Mouse (Mus musculus) gastrocnemius, adult 2 months (tissue): ENCODE measurements around the gene Tiparp. TPM values are rescaled to one million over a fixed set of nuclear protein-coding genes. Genes with fewer than 3 reads are reported as not detected.

Source experiments
- DNase-seq: peaks from one replicate; pipeline ENCODE4 v3.0.0; 2022
- H3K27ac ChIP-seq: fragments of 200-600 bp; 2 replicates; pipeline ENCODE4 v1.8.1; 2022; ENCODE audit warnings: mild to moderate bottlenecking
- H3K4me3 ChIP-seq: fragments of 200-600 bp; 2 replicates; pipeline ENCODE4 v1.8.1; 2022; ENCODE audit warnings: mild to moderate bottlenecking, moderate library complexity
- CTCF ChIP-seq: fragments of 200-600 bp; IDR thresholded peaks from 2 replicates; pipeline ENCODE4 v1.8.1; 2022; ENCODE audit warnings: antibody characterized with exemption, mild to moderate bottlenecking, moderate library complexity
- intact Hi-C: fragments of 180-260 bp; cut with DNase I; formaldehyde crosslinking; loops from one replicate; pipeline ENCODE4 v1.15.1; 2025
- long read RNA-seq, 2 experiments: library from polyadenylated mRNA; stranded (forward); transcript quantifications; one replicate each; pipeline ENCODE4 v2.0.0; 2021
- total RNA-seq, 2 experiments: library from RNA; stranded (reverse); gene quantifications; 2 replicates each; pipeline ENCODE4 v1.2.3; 2021

Gene Tiparp
- total RNA-seq, result 10 to 100 TPM; 10.1 to 24.8 TPM
- long read RNA-seq, experiment 1, full-length matches to known transcripts, result 19 of 25 reads
- long read RNA-seq, experiment 1, partial matches to known transcripts, result 5 of 25 reads
- long read RNA-seq, experiment 1, other reads (novel, unspliced or antisense), result 1 of 25 reads
- long read RNA-seq, experiment 2, full-length matches to known transcripts, result 11 of 15 reads
- long read RNA-seq, experiment 2, partial matches to known transcripts, result 3 of 15 reads
- long read RNA-seq, experiment 2, other reads (novel, unspliced or antisense), result 1 of 15 reads

DNA sequence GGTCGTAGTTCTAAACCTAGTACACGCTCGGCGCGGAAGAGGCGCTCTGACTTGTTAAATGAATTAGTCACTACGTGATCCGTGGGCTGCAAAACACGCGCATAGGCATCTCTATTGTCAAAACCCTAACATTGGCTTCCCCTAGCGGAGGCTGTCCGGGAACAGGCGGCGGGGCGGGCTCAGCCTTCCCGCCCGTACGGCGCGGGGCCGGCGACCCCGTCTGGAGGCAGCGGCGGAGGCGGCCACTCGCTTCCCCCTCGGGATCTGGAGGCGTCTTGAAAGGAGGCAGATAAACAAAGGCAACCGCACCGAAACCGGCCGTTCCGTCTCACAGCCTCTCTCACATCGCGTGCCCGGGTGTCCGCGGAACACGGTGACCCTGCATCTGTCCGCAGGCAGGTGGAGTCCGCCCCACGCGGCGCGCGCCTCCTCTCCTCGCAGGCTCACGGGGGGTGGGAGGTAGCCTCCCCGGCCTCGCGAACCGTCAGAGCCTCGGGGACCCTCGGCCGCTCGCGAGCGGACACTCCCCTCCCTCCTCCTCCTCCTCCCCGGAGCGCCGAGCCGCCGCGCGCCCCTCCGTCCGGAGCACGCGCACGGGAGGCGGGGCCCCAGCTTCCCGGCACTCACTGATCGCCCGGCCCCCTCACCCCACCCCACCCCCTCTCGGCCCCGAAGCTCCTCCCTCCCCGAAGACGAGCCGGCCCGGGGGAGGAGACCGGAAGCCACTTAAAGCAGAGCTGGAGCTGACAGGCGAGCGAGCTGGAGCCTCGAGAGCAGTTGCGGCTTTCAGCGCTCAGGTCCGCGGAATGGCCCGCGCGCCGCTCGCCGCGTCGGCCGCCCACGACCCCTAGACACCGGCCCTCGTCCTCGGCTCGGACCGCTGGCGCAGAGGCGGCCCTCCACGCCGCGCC, at the start of gene Tiparp:
Gene Tiparp, plus strand, starts transcription at position 720 of the 911 bp plus-strand sequence.
- peak; percentile 96 for DNase-seq
- TF ChIP-seq CTCF, result peak; percentile 60
- intact Hi-C loops, result loop anchor here (2.0 to 5.0 kb wide), 6 partner anchors 55 to 401 kb away; no protein-coding TSS in a partner anchor
- Histone ChIP-seq H3K27ac (peak within 1 kb of the TSS; percentile 99), H3K4me3 (peak within 1 kb of the TSS; percentile 95)

DNA sequence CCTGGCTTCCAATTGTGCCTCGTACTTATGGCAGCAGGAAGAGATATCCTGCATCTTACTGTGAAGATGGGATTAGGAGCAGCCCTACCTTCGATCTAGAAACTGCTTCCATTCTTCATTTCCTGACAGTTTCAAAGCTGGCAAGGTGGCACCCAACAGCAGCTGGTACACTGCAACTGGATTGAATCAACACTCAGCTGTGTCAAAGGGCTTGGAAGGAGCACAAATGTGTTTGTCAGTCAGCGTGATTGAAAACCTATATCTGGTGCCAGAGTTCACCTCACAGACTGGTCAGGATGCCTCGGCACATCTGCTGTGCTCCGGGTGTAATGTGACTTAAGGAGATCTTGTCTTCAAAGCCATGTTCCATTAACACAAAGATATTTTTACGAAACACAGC, 47.5 kb upstream of the Tiparp start:
- no peak for DNase-seq
- no peak for TF ChIP-seq CTCF
- intact Hi-C loops, result no loop called here

DNA sequence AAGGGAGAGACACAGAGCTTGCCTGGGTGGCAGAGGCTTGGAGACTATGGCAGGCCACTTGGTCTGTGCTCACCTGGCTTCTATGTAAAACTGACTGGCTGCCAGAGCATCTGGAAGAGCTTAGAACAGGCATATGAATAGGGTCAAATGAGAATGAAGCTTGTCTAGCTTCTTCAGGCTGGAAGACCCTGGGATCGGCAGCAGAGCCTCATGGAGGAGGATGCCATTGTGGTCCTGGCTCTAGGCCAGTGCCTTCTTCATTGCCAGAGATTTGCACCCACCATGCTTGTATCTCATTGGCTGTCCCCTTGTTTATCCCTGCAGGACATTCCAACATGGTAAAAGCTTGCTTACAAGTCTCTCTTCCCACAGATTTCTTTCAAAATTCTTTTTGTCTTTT, 45.9 kb upstream of the Tiparp start:
- TF ChIP-seq CTCF, result no peak

More for the DNA sequence above, 47.5 kb upstream of the Tiparp start:
- Histone ChIP-seq H3K4me3 (no peak overlapping the region), H3K27ac (no peak overlapping the region)

DNA sequence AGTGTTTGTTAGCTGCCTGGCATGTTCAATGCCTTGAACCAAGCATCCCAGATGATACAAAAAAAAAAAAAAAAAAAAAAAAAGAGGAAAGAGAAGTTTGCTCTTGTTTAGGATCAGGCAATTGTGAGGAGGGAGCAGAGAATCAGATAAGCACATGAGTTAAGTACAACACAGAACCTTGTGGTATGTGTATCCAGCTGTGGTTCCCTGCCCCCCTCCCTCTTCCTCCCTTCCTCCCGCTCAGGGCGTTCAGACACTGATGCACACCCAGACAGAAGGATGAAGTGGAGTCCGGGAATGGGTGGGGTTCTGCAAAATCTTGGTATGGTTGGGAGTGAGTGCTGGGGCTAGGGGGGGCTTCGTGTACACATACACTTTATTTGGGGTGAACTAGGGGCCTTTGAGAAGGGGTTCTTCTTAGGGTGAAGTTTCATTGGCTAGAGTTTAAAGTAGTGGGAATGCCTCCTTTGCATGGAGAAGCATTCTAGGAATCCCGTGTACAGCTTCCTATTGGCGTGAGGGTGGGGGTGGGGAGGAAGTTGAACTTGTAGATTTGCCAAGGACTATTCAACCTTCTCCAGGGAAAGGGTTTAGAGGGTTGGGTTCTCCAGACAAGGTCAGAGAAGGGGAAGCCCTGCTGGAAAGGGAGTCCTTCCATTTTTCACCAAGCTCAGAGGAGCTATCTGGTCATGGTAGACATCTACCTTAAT, 45.4 kb upstream of the Tiparp start:
- intact Hi-C loops, result no loop called here
- DNase-seq, result no peak
- Histone ChIP-seq H3K27ac (no peak overlapping the region), H3K4me3 (no peak overlapping the region)
- TF ChIP-seq CTCF, result no peak

More for the DNA sequence above, 45.9 kb upstream of the Tiparp start:
- intact Hi-C loops, result no loop called here
- DNase-seq, result no peak
- Histone ChIP-seq H3K27ac (no peak overlapping the region), H3K4me3 (no peak overlapping the region)

DNA sequence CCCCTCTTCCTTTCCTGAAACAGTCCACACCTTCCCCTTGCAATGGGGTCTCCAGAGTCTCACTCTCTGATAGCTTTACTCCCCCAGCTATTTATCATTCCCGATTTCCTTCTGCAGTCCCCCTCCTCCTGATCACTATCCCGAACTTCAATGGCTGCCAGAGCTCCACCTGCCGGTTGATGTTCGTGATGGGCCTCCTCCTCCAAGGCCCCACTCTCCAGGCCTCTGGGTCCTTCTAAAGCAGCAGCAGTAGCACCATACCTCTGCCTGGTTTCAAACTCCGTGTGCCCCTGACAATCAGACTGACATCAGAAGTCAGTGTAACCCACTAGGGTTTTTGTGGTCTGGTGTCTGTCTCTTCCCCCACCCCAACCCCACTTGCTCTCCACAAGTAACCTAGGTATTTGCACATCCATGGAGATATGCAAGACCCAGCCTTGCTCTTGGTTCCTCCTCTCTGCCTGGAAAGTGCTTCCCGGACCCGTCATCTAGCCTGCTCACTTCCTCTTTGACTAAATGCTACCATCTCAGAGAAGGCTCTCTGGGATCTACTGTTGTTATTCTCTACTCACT, 44.0 kb upstream of the Tiparp start:
- intact Hi-C loops, result no loop called here

DNA sequence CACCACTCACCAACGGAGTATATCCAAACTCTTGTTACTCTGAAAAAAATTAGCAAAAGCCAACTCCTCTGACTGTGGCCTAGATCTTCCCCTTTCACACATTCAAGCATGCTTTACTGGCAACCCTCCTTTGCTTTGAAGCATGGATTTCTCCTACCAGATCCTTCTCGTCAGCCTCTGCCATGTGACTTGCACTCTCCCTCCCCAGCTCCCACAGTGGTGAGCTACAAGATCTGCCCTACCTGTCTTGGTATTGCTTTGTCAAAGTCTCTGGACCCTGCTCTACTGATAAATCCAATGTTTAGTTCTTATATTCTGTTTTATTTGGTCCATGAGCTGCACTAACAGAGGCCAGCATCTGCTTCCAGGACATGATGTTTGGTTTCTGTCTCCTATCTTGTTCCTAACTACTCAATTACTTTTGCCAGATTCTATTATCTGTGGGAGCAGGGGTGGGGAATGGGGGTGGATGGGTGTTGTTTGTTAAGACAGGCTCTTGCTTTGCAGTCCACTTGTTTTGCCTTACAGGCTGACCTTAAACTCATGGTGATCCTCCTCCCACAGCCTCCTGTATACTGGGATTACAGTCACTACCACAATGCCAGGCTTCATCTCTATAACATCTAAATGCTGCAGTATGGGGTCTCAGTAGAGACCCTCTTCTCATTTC, 40.7 kb upstream of the Tiparp start:
- Histone ChIP-seq H3K4me3 (no peak overlapping the region), H3K27ac (no peak overlapping the region)
- intact Hi-C loops, result no loop called here
- no peak for TF ChIP-seq CTCF
- DNase-seq, result no peak

More for the DNA sequence above, 44.0 kb upstream of the Tiparp start:
- TF ChIP-seq CTCF, result no peak
- H3K4me3 ChIP-seq, result no peak overlapping the region
- no peak for DNase-seq
- no peak overlapping the region for H3K27ac ChIP-seq

DNA sequence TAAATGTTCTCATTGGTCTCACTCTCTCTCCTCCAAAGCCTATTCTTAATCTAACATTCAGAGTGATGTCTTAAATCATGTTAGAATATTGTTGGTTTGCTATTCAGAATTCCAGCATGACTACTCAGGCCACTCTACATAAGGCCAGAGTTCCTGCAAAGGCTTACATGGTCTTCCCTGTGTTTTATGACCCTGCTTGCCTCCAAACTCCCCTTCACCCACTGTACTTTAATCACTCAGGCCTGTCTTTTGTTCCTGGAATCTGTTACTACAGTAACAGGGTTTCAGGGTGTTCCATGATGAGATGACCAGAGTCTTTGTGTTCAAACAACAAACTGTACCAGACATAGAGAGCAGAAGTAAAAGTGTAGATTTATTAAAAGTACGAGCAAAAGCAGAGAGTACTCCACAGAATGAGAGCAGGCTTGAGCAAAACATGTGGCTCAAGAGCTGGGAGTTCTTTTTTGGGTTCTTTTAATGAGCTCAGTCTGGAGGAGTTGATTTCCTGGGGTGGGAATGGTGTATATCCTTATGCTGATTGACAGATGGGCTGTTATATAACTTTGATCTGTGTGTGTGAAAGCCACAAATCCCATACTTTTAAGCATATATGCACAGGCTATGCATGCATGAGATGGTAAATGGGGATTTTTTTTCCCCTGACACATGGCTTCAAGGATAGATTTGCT, 39.5 kb upstream of the Tiparp start:
- TF ChIP-seq CTCF, result no peak
- no peak overlapping the region for H3K27ac ChIP-seq
- DNase-seq, result no peak
- intact Hi-C loops, result no loop called here
- no peak overlapping the region for H3K4me3 ChIP-seq

DNA sequence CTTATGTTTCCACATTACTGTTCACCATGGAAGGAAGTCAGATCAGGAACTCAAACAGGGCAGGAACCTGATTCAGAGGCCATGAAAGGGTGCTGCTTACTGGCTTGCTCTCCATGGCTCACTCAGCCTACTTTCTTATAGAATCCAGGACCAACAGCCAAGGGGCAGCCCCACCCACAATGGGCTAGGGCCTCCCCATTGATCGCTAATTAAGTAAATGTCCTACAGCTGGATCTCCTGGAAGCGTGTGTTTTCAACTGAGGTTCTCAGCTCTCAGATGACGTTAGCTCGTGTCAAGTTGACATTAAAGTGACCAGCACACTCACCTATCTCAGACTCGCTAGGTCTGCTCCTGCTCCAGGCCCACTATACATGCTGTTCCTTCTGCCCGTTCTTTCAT, 38.6 kb upstream of the Tiparp start:
- no peak for TF ChIP-seq CTCF
- Histone ChIP-seq H3K4me3 (no peak overlapping the region), H3K27ac (no peak overlapping the region)
- intact Hi-C loops, result no loop called here
- DNase-seq, result no peak

DNA sequence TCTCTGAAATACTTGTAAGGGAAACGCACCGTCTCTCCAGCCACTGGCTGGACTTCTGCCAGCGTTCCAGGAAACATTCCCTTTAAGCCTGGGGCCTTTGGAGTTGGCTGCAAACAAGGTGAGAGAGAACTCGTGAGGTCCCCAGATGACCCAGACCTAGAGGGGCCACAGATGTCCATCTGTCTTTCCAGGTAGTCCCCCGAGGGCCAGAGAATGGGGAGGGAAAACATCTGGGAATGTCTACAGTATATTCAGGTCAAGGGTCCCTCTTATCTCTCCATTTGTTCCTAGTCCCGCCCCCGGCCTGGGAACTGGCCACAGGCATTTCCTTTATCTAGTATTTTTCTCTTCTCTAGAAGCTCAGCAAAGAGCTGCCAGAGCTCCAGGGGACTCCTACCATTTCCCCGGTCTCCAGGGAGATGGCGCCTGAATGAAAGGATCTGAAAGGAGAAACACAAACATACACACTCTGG, 33.9 kb upstream of the Tiparp start:
- intact Hi-C loops, result no loop called here

DNA sequence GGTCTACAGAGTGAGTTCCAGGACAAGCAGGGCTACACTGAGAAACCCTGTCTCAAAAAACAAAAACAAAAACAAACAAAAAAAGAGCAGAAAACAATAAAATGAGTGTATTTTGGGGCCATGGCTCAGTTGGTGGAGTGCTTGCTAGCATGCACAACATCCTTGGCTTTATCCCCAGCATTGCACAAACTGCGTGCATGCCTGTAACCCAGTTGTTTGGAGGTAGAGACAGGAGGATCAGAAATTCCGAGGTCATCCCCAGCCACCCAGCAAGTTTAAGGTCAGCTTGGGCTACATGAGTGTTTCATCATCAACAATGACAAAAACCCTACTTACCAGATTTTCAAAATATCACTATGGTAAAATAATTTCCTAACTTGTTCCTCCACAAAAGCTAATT, 20.4 kb upstream of the Tiparp start:
- TF ChIP-seq CTCF, result no peak
- DNase-seq, result no peak
- intact Hi-C loops, result no loop called here
- no peak overlapping the region for H3K27ac ChIP-seq
- H3K4me3 ChIP-seq, result no peak overlapping the region

More for the DNA sequence above, 33.9 kb upstream of the Tiparp start:
- DNase-seq, result no peak
- H3K27ac ChIP-seq, result no peak overlapping the region
- TF ChIP-seq CTCF, result no peak
- peak overlapping the region; percentile 27 for H3K4me3 ChIP-seq

DNA sequence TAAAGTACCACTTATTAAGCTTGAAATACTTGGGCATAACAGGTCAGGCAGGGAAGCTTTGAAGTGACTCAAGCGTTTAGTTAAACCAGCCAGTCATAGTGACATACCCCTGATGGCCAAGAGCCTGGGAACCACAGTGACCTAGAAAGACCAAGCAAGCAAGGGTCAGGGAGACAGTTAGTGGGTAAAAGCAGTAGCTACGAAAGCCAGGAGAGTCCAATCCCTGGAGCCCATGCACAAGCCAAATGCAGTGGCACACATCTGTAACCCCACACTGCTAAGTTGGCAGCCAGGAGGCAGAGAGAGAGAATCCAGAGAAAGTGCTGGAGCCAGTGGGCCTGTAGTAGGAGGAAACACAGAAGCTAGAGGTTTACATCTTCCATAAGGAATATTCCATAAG, 17.6 kb upstream of the Tiparp start:
- no peak overlapping the region for H3K27ac ChIP-seq
- TF ChIP-seq CTCF, result no peak
- DNase-seq, result no peak
- H3K4me3 ChIP-seq, result no peak overlapping the region
- intact Hi-C loops, result no loop called here
